Mouse (Mus musculus) heart, adult 11 months (tissue): ENCODE measurements around the gene Galnt17.

ENCODE experiments used
- DNase-seq: peaks from one replicate; pipeline ENCODE4 v3.0.0; 2022

Gene Galnt17

GRCm38 (mm10) chr5:131117391-131118040 is 190.8 kb downstream of the Galnt17 start:
- peak; percentile 63 for DNase-seq

GRCm38 (mm10) chr5:131113850-131114470 is 194.3 kb downstream of the Galnt17 start:
- DNase-seq, result peak; percentile 51

GRCm38 (mm10) chr5:131107188-131107587 is 201.1 kb downstream of the Galnt17 start:
- DNase-seq, result peak; percentile 71

- DNase-seq, result peak; percentile 85
Observed at GRCm38 (mm10) chr5:131096824-131097223, 211.5 kb downstream of the Galnt17 start.

GRCm38 (mm10) chr5:131095635-131096034 is 212.7 kb downstream of the Galnt17 start:
- no peak for DNase-seq

- DNase-seq, result no peak
Observed at GRCm38 (mm10) chr5:131094771-131095170, 213.5 kb downstream of the Galnt17 start.

GRCm38 (mm10) chr5:131094138-131094537 is 214.2 kb downstream of the Galnt17 start:
- DNase-seq, result no peak

GRCm38 (mm10) chr5:131089876-131090275 is 218.4 kb downstream of the Galnt17 start:
- no peak for DNase-seq

- DNase-seq, result no peak
Observed at GRCm38 (mm10) chr5:131088866-131089265, 219.4 kb downstream of the Galnt17 start.

GRCm38 (mm10) chr5:131083072-131083657 is 225.1 kb downstream of the Galnt17 start:
- DNase-seq, result no peak

GRCm38 (mm10) chr5:131077682-131078081 is 230.6 kb downstream of the Galnt17 start:
- no peak for DNase-seq

- no peak for DNase-seq
Observed at GRCm38 (mm10) chr5:131075795-131076194, 232.5 kb downstream of the Galnt17 start.

GRCm38 (mm10) chr5:131074295-131074694 is 234.0 kb downstream of the Galnt17 start:
- no peak for DNase-seq

GRCm38 (mm10) chr5:131065174-131065573 is 243.1 kb downstream of the Galnt17 start:
- DNase-seq, result peak; percentile 88

- peak; percentile 15 for DNase-seq
Observed at GRCm38 (mm10) chr5:131048505-131048904, 259.8 kb downstream of the Galnt17 start.

- no peak for DNase-seq
Observed at GRCm38 (mm10) chr5:131043130-131043529, 265.2 kb downstream of the Galnt17 start.

- peak; percentile 3 for DNase-seq
Observed at GRCm38 (mm10) chr5:131040441-131040840, 267.9 kb downstream of the Galnt17 start.

- peak; percentile 27 for DNase-seq
Observed at GRCm38 (mm10) chr5:131039611-131040313, 268.5 kb downstream of the Galnt17 start.

- peak; percentile 90 for DNase-seq
Observed at GRCm38 (mm10) chr5:131024506-131024905, 283.8 kb downstream of the Galnt17 start.

- DNase-seq, result peak; percentile 78
Observed at GRCm38 (mm10) chr5:131022396-131022993, 285.8 kb downstream of the Galnt17 start.

- peak; percentile 76 for DNase-seq
Observed at GRCm38 (mm10) chr5:131020936-131021335, 287.4 kb downstream of the Galnt17 start.

GRCm38 (mm10) chr5:131019346-131019965 is 288.8 kb downstream of the Galnt17 start:
- peak; percentile 56 for DNase-seq

GRCm38 (mm10) chr5:131016066-131016465 is 292.2 kb downstream of the Galnt17 start:
- DNase-seq, result peak; percentile 64
